Mouse (Mus musculus): Measurements from ENCODE around the gene Naxd. TPM values are rescaled to one million over a fixed set of nuclear protein-coding genes. Genes with fewer than 3 reads are reported as not detected.

Gene Naxd
- polyA plus RNA-seq, 1 experiment from 2014 or later = 148 TPM

GRCm38 (mm10) chr8:11498786-11499485, 1.6 kb downstream of the Naxd start:
- Histone ChIP-seq H3K27ac (replicated peaks) (no peak overlapping the region), H3K36me3 (peaks cover 9% of the 10 kb centered on the region), H3K4me2 (no peak overlapping the region), H3K4me1 (replicated peaks) (peaks cover 18% of the 10 kb centered on the region), H3K27me3 (peaks cover 9% of the 10 kb centered on the region; the same call in 1 of the 2 replicates), H3K9ac (no peak overlapping the region), H3K9me3 (no peaks in the 10 kb centered on the region), H3K4me3 (peak overlapping the region; percentile 77; the same call in 1 of the 2 replicates)
- ATAC-seq (ENCODE audit: low FRiP score, low read depth) = no peak
- WGBS = 89% methylated on average over 4 of the region's 4 CpGs

GRCm38 (mm10) chr8:11503476-11504232, 6.3 kb downstream of the Naxd start:
- no peaks in the 10 kb centered on the region for H3K9me3 ChIP-seq
- no peak overlapping the region for H3K27ac ChIP-seq (replicated peaks)
- WGBS = 89% methylated on average over 13 of the region's 13 CpGs
- ATAC-seq (ENCODE audit: low FRiP score, low read depth) = no peak
- no peak overlapping the region for H3K4me2 ChIP-seq
- no peak overlapping the region for H3K9ac ChIP-seq
- no peak overlapping the region for H3K4me3 ChIP-seq
- H3K36me3 ChIP-seq = peaks cover 44% of the 10 kb centered on the region
- H3K27me3 ChIP-seq = no peaks in the 10 kb centered on the region
- H3K4me1 ChIP-seq (replicated peaks) = peaks cover 2% of the 10 kb centered on the region

- H3K36me3 ChIP-seq = peaks cover 66% of the 10 kb centered on the region
- H3K4me2 ChIP-seq = no peak overlapping the region
- no peaks in the 10 kb centered on the region for H3K4me1 ChIP-seq (replicated peaks)
- no peaks in the 10 kb centered on the region for H3K9me3 ChIP-seq
- no peak overlapping the region for H3K9ac ChIP-seq
- ATAC-seq (ENCODE audit: low FRiP score, low read depth) = no peak
- H3K4me3 ChIP-seq = no peak overlapping the region
- WGBS = 82% methylated on average over 14 of the region's 14 CpGs
- no peaks in the 10 kb centered on the region for H3K27me3 ChIP-seq
- H3K27ac ChIP-seq (replicated peaks) = no peak overlapping the region
Measured at GRCm38 (mm10) chr8:11506074-11506473, 8.8 kb downstream of the Naxd start.

- H3K27ac ChIP-seq (replicated peaks) = no peak overlapping the region
- no peaks in the 10 kb centered on the region for H3K27me3 ChIP-seq
- ATAC-seq (ENCODE audit: low FRiP score, low read depth) = no peak
- H3K4me2 ChIP-seq = no peak overlapping the region
- WGBS = 69% methylated on average over 6 of the region's 6 CpGs
- H3K4me1 ChIP-seq (replicated peaks) = no peaks in the 10 kb centered on the region
- no peaks in the 10 kb centered on the region for H3K9me3 ChIP-seq
- no peak overlapping the region for H3K9ac ChIP-seq
- H3K4me3 ChIP-seq = no peak overlapping the region
- peaks cover 73% of the 10 kb centered on the region for H3K36me3 ChIP-seq
Measured at GRCm38 (mm10) chr8:11506802-11507201, 9.5 kb downstream of the Naxd start.

- Histone ChIP-seq H3K4me2 (no peak overlapping the region), H3K27ac (replicated peaks) (no peak overlapping the region), H3K9ac (no peak overlapping the region), H3K4me3 (no peak overlapping the region), H3K9me3 (no peaks in the 10 kb centered on the region), H3K36me3 (peaks cover 84% of the 10 kb centered on the region), H3K27me3 (no peaks in the 10 kb centered on the region), H3K4me1 (replicated peaks) (no peaks in the 10 kb centered on the region)
- ATAC-seq (ENCODE audit: low FRiP score, low read depth) = no peak
- 86% methylated on average over 10 of the region's 10 CpGs for WGBS
Measured at GRCm38 (mm10) chr8:11508880-11509279, 11.6 kb downstream of the Naxd start.

GRCm38 (mm10) chr8:11510971-11511370, 13.7 kb downstream of the Naxd start:
- Histone ChIP-seq H3K9me3 (no peaks in the 10 kb centered on the region), H3K27me3 (no peaks in the 10 kb centered on the region), H3K4me3 (no peak overlapping the region), H3K9ac (no peak overlapping the region), H3K27ac (replicated peaks) (no peak overlapping the region), H3K4me1 (replicated peaks) (no peaks in the 10 kb centered on the region), H3K4me2 (no peak overlapping the region), H3K36me3 (peaks cover 80% of the 10 kb centered on the region)
- no peak for ATAC-seq (ENCODE audit: low FRiP score, low read depth)
- 81% methylated on average over 5 of the region's 5 CpGs for WGBS

- no peak for ATAC-seq (ENCODE audit: low FRiP score, low read depth)
- no peak overlapping the region for H3K4me3 ChIP-seq
- H3K9ac ChIP-seq = no peak overlapping the region
- no peak overlapping the region for H3K4me2 ChIP-seq
- 92% methylated on average over 9 of the region's 9 CpGs for WGBS
- no peaks in the 10 kb centered on the region for H3K4me1 ChIP-seq (replicated peaks)
- no peaks in the 10 kb centered on the region for H3K9me3 ChIP-seq
- peaks cover 82% of the 10 kb centered on the region for H3K36me3 ChIP-seq
- H3K27me3 ChIP-seq = no peaks in the 10 kb centered on the region
- H3K27ac ChIP-seq (replicated peaks) = no peak overlapping the region
Measured at GRCm38 (mm10) chr8:11512711-11513110, 15.4 kb downstream of the Naxd start.

GRCm38 (mm10) chr8:11513247-11513646, 15.9 kb downstream of the Naxd start:
- WGBS = 89% methylated on average over 5 of the region's 5 CpGs
- H3K36me3 ChIP-seq = peaks cover 83% of the 10 kb centered on the region
- no peaks in the 10 kb centered on the region for H3K4me1 ChIP-seq (replicated peaks)
- no peak overlapping the region for H3K27ac ChIP-seq (replicated peaks)
- H3K9me3 ChIP-seq = no peaks in the 10 kb centered on the region
- H3K4me3 ChIP-seq = no peak overlapping the region
- no peak overlapping the region for H3K4me2 ChIP-seq
- no peaks in the 10 kb centered on the region for H3K27me3 ChIP-seq
- H3K9ac ChIP-seq = no peak overlapping the region
- no peak for ATAC-seq (ENCODE audit: low FRiP score, low read depth)

GRCm38 (mm10) chr8:11516292-11516691, 19.0 kb downstream of the Naxd start:
- Histone ChIP-seq H3K9me3 (no peaks in the 10 kb centered on the region), H3K36me3 (peaks cover 59% of the 10 kb centered on the region), H3K27me3 (no peaks in the 10 kb centered on the region), H3K4me2 (no peak overlapping the region), H3K27ac (replicated peaks) (no peak overlapping the region), H3K4me3 (no peak overlapping the region), H3K9ac (no peak overlapping the region), H3K4me1 (replicated peaks) (no peaks in the 10 kb centered on the region)
- 98% methylated on average over 9 of the region's 9 CpGs for WGBS
- ATAC-seq (ENCODE audit: low FRiP score, low read depth) = no peak

- Histone ChIP-seq H3K4me1 (replicated peaks) (no peaks in the 10 kb centered on the region), H3K27ac (replicated peaks) (no peak overlapping the region), H3K9ac (no peak overlapping the region), H3K9me3 (no peaks in the 10 kb centered on the region), H3K36me3 (peaks cover 52% of the 10 kb centered on the region), H3K4me3 (no peak overlapping the region), H3K27me3 (no peaks in the 10 kb centered on the region), H3K4me2 (no peak overlapping the region)
- no peak for ATAC-seq (ENCODE audit: low FRiP score, low read depth)
- WGBS = 88% methylated on average over 16 of the region's 16 CpGs
Measured at GRCm38 (mm10) chr8:11517366-11518055, 20.2 kb downstream of the Naxd start.

- peaks cover 46% of the 10 kb centered on the region for H3K36me3 ChIP-seq
Measured at GRCm38 (mm10) chr8:11518056-11518396, 20.7 kb downstream of the Naxd start.

GRCm38 (mm10) chr8:11518676-11519075, 21.4 kb downstream of the Naxd start:
- WGBS = 88% methylated on average over 11 of the region's 11 CpGs
- Histone ChIP-seq H3K9me3 (no peaks in the 10 kb centered on the region), H3K4me1 (replicated peaks) (no peaks in the 10 kb centered on the region), H3K4me2 (no peak overlapping the region), H3K27ac (replicated peaks) (no peak overlapping the region), H3K36me3 (peaks cover 41% of the 10 kb centered on the region), H3K4me3 (no peak overlapping the region), H3K27me3 (no peaks in the 10 kb centered on the region), H3K9ac (no peak overlapping the region)
- ATAC-seq (ENCODE audit: low FRiP score, low read depth) = no peak

More at GRCm38 (mm10) chr8:11518056-11518396, 20.7 kb downstream of the Naxd start:
- no peaks in the 10 kb centered on the region for H3K27me3 ChIP-seq
- ATAC-seq (ENCODE audit: low FRiP score, low read depth) = no peak
- H3K27ac ChIP-seq (replicated peaks) = no peak overlapping the region
- no peak overlapping the region for H3K9ac ChIP-seq
- H3K9me3 ChIP-seq = no peaks in the 10 kb centered on the region
- H3K4me3 ChIP-seq = no peak overlapping the region
- H3K4me1 ChIP-seq (replicated peaks) = no peaks in the 10 kb centered on the region
- 88% methylated on average over 6 of the region's 6 CpGs for WGBS
- H3K4me2 ChIP-seq = no peak overlapping the region

All from hindbrain, embryonic 15.5 days (tissue).